Mouse (Mus musculus) kidney, adult 2 months (tissue): Measurements from ENCODE around the gene Ppp1r14a. TPM values are rescaled to one million over a fixed set of nuclear protein-coding genes. Genes with fewer than 3 reads are reported as not detected.

Experiments
- DNase-seq: peaks from one replicate; pipeline ENCODE4 v3.0.0; 2021
- H3K27ac ChIP-seq: fragments of 200-500 bp; 2 replicates; pipeline ENCODE4 v1.5.1; 2012; ENCODE audit warnings: low read depth, low read length, control low read depth, inconsistent platforms; ENCODE audit not compliant: insufficient read depth
- H3K27me3 ChIP-seq: fragments of 200-500 bp; replicated peaks from 2 replicates; pipeline ENCODE4 v1.6.1; 2012; ENCODE audit warnings: mild to moderate bottlenecking, moderate library complexity, low read length, inconsistent platforms; ENCODE audit not compliant: control insufficient read depth, insufficient read depth
- H3K36me3 ChIP-seq: fragments of 200-500 bp; 2 replicates; pipeline ENCODE4 v1.6.1; 2012; ENCODE audit warnings: mild to moderate bottlenecking, moderate library complexity, low read length, inconsistent platforms; ENCODE audit not compliant: control insufficient read depth, insufficient read depth
- H3K4me1 ChIP-seq: fragments of 200-500 bp; 2 replicates; pipeline ENCODE4 v1.6.1; 2011; ENCODE audit warnings: low read length; ENCODE audit not compliant: control insufficient read depth, insufficient read depth
- H3K4me3 ChIP-seq: fragments of 200-500 bp; 2 replicates; pipeline ENCODE4 v1.5.1; 2011; ENCODE audit warnings: mild to moderate bottlenecking, low read depth, low read length, control low read depth; ENCODE audit not compliant: insufficient read depth
- CTCF ChIP-seq: fragments of 200-500 bp; conservative IDR thresholded peaks from 2 replicates; pipeline ENCODE4 v1.5.1; 2011; ENCODE audit warnings: low read depth, mild to moderate bottlenecking, control low read depth, low read length, moderate library complexity, mixed read lengths; ENCODE audit not compliant: insufficient read depth, insufficient read length
- POLR2A ChIP-seq: fragments of 200-500 bp; IDR thresholded peaks from one replicate; pipeline ENCODE4 v1.6.1; 2011; ENCODE audit warnings: low read depth, low read length, control low read depth
- WGBS: fragments of 180-500 bp; shearing (Covaris S2); methylation state at CpG from one replicate; pipeline ENCODE4 v1.1.7; 2018; 5-methylcytosine and 5-hydroxymethylcytosine counted together
- polyA plus RNA-seq: library from polyadenylated mRNA; depleted of rRNA; stranded (reverse); fragments of >200 nt; gene quantifications from 2 replicates; pipeline ENCODE4 v1.2.3, GENCODE M21; 2012

The Ppp1r14a gene
- polyA plus RNA-seq, 1 experiment = 12.3 TPM

DNA sequence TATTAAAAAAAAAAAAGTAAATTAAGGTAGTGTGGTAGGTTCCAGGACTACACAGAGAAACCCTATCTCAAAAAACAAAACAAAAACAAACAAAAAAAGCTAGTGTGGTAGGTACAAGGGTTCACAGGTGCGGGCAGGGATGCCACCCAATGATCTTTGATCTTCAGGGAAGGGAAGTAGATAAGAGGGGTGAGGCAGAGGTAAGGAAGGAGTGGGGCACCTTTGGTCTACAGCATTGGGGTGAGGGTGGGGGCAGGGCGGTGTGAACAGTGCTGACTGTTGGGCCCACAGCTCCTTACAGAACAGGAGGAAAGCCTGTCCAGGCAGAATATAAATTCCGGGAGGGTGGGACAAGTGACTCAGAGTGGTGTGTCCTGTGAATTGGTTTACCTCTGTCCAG, 37.9 kb upstream of the Ppp1r14a start:
- Histone ChIP-seq H3K4me1 (peaks cover 31% of the 10 kb centered on the region; the same call in 1 of the 2 replicates), H3K36me3 (no peaks in the 10 kb centered on the region; the same call in 1 of the 2 replicates), H3K27me3 (no peaks in the 10 kb centered on the region), H3K4me3 (no peak overlapping the region), H3K27ac (no peak overlapping the region)
- WGBS = 67% methylated on average over 3 of the region's 3 CpGs
- TF ChIP-seq CTCF = no peak
- TF ChIP-seq POLR2A = no peak
- no peak for DNase-seq

DNA sequence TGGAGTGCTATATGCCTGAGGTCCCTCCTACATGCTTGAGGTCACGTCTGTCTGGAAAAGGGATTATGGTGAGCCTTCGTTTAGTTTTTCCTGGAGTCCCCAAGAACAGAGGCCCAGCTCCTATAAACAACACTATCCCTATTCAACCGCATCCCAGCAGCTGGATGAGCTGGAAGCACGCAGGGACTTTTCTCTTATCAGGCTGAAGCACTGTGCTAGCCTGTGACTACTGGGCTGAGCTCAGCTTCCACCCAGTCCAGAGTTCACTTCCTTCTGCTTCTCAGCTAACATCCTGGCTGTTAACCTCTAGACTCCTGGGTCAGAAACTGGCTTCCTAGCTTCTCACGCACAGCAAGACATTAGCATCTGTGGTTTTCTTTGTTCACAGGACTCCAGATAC, 35.3 kb upstream of the Ppp1r14a start:
- peaks cover 18% of the 10 kb centered on the region; the same call in 1 of the 2 replicates for H3K4me1 ChIP-seq
- H3K36me3 ChIP-seq = no peaks in the 10 kb centered on the region; the same call in 1 of the 2 replicates
- no peak overlapping the region for H3K4me3 ChIP-seq
- H3K27me3 ChIP-seq = no peaks in the 10 kb centered on the region
- TF ChIP-seq POLR2A (no peak), CTCF (no peak)
- DNase-seq = peak; percentile 78
- 40% methylated on average over 5 of the region's 5 CpGs for WGBS
- no peak overlapping the region for H3K27ac ChIP-seq

DNA sequence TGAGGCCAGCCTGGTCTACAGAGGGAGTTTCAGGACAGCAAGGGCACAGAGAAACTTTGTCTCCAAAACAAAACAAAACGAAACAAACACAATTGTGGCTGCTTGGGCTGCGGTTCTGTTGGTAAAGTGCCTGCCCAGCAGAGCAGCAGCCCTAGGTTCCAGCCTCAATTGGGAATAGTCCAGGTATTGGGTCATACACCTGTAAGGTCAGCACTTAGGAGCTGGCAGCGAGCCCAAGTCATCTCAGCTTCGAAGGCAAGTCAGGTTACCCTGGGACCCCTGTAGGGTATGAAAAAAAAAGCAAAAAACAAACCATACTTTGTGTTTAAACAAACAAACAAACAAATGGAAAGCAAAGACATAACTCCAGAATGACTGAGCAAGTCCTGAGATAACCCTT, 33.2 kb upstream of the Ppp1r14a start:
- DNase-seq = peak; percentile 28
- no peak for TF ChIP-seq CTCF
- TF ChIP-seq POLR2A = no peak
- Histone ChIP-seq H3K4me1 (peaks cover 12% of the 10 kb centered on the region; the same call in 1 of the 2 replicates), H3K4me3 (no peak overlapping the region), H3K27me3 (no peaks in the 10 kb centered on the region), H3K36me3 (no peaks in the 10 kb centered on the region; the same call in 1 of the 2 replicates), H3K27ac (no peak overlapping the region)
- WGBS = 47% methylated on average over 4 of the region's 4 CpGs

DNA sequence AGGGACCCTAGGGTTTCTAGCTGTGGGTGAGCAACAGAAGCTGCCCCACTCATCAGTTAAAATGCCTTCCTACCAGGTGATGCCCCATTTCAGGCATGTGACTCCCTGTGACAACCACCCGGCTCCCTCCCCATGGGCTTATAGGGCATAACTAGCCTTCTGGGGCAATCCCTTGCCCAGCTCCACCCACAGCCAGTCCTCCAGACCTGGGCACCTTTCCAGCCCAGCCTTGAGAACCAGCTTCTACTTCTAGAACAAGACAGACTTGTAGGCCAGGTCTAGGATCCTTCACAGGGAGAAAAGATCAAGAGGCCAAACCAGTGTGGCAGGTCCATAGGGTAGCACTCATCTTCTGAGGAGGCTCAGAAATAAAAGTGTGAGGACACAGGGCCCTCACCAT, 31.7 kb upstream of the Ppp1r14a start:
- Histone ChIP-seq H3K36me3 (no peaks in the 10 kb centered on the region; the same call in 1 of the 2 replicates), H3K27ac (no peak overlapping the region; the same call in 1 of the 2 replicates), H3K4me3 (no peak overlapping the region), H3K4me1 (peaks cover 14% of the 10 kb centered on the region), H3K27me3 (no peaks in the 10 kb centered on the region)
- WGBS = 31% methylated on average over 1 of the region's 1 CpGs
- peak; percentile 92 for DNase-seq
- TF ChIP-seq POLR2A (no peak), CTCF (no peak)

DNA sequence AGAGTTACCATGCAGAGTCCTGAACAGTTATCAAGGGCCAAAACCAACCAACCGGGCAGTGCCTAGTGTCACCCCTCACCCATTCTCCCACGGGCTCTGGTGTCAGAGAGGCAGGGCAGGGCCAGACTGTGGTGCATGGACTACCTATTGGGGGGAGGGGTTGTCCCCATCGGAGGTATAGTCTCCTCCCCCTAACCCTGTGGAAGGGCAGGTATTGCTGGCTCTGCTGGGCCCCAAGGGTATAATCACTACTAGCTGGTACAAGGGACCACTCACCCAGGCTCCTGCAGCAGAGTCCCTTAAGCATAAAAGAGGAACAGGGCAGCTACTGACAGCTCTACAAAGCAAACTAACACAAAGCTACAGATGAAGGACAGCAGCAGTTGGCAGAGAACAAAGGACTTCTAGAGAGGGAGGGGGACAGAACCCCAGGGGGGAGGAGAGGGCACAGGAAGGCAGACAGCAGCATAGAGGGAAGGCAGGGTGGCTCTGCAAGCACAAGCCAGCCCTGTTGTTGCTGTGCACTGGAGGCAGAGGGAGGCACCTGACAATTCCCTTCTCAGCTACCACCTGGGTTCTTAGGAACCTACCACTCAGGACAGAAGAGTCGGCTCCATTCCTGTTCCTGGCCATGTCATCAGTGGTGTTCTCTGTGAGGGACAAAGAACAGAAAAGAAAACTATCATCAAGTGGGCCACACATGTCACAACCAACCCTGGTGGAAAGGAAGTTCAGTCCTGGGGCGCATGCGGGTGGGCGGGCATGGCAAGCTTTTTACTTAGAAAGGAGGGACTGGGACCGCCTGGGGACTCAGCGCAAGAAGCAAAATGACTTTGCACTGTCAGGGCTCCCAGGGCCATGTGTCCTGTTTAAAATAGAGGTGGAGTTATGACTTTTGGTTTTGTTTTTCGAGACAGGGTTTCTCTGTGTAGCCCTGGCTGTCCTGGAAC, 29.1 kb upstream of the Ppp1r14a start:
- no peaks in the 10 kb centered on the region for H3K27me3 ChIP-seq
- H3K4me3 ChIP-seq = no peak overlapping the region
- no peak for DNase-seq
- H3K4me1 ChIP-seq = peaks cover 24% of the 10 kb centered on the region
- WGBS = 74% methylated on average over 10 of the region's 10 CpGs
- TF ChIP-seq POLR2A (no peak), CTCF (no peak)
- H3K36me3 ChIP-seq = no peaks in the 10 kb centered on the region; the same call in 1 of the 2 replicates
- no peak overlapping the region for H3K27ac ChIP-seq

DNA sequence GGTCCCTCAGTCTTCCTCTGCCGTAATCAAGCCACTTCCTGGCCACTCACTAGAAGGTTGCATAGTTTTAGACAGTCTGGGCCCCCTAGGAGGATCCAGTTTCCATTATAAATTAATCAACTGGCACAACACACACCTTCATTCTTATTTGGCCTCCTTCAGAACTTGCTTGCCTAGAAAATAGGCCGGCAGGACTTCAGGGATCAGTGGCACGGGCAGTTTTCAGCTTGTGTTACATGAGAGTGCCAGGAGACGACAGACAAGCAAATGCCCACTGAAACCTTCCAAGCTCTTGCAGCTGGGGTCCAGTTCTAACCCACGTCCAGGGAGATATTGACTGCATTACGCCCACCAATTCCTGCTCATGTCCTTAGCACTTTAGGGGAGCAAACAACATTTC, 27.0 kb upstream of the Ppp1r14a start:
- no peaks in the 10 kb centered on the region for H3K36me3 ChIP-seq
- H3K27me3 ChIP-seq = no peaks in the 10 kb centered on the region
- WGBS = 38% methylated on average over 6 of the region's 6 CpGs
- TF ChIP-seq POLR2A = no peak
- TF ChIP-seq CTCF = no peak
- peak; percentile 84 for DNase-seq
- peaks cover 41% of the 10 kb centered on the region for H3K4me1 ChIP-seq
- peak overlapping the region; percentile 44; the same call in 1 of the 2 replicates for H3K27ac ChIP-seq
- no peak overlapping the region for H3K4me3 ChIP-seq

DNA sequence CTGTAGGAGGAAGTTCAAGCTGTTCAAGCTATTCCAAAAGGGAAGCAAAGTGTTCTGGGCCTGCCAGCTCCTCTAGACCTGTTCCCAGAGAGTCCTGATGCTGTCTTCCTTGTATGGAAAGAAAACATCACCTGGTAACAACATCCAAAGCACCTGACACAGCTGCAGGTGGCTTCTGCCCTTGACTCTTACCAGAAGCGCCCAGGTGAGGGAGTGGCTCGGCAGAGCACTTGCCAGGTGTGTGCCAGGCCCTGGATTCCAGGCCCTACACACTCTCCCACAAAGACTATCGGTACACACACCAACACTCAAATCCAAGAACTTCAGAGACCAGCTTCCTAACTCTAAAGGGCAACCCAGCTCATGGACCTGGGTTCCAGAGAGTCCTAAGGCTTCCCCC, 25.3 kb upstream of the Ppp1r14a start:
- H3K27me3 ChIP-seq = no peaks in the 10 kb centered on the region
- H3K4me1 ChIP-seq = peaks cover 44% of the 10 kb centered on the region
- TF ChIP-seq POLR2A = no peak
- peak; percentile 26 for DNase-seq
- H3K4me3 ChIP-seq = no peak overlapping the region
- H3K27ac ChIP-seq = peak overlapping the region; percentile 69; the same call in 1 of the 2 replicates
- WGBS = 67% methylated on average over 3 of the region's 3 CpGs
- no peaks in the 10 kb centered on the region for H3K36me3 ChIP-seq
